In the genomic region with DNA sequence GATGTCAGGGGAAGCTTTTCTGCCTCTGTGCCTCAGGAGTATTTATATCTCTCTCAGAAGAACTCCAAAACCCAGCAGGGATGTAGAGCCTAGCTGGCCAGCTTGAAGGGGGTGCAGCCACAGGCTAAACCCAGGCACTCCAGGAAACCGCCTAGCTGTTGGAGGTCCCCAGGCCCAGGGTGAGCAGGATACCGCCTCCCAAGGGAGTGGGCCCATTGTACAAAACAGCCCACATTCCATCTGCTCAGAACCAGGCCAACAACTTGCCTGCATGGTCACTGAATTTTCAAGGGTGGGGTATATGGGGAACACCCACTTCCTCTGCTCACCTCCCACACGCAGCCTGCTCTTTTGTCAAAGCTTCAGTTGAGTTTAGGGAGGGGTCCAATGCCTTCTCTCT, we compare ENCODE assay signal across 21 mouse cellular contexts. TPM values are rescaled to one million over a fixed set of nuclear protein-coding genes. Genes with fewer than 3 reads are reported as not detected.
DNase-seq lines count a peak whose midpoint lies in the region; ATAC-seq lines count a peak whose summit lies in the region.
"Had no signal": no experiment of that assay in that cellular context is flagged by ENCODE, and none has a peak within 500 bp of the region (broad histone marks: within the 10 kb centered on the region; RNA-seq: fewer than 3 reads in every experiment).

No protein-coding gene starts in this region.

- H3K27me3 ChIP-seq in neural tube, embryonic 15.5 days (replicated peaks) = no peaks in the 10 kb centered on the region
- H3K27me3 ChIP-seq: midbrain, embryonic 12.5 days; neural tube, embryonic 12.5 days; stomach, embryonic 15.5 days had no signal

- DNase-seq in frontal cortex, postnatal 10 days (ENCODE audit: low spot score in 2 of 2) = no peak
- DNase-seq in left cerebral cortex, adult 18-20 months (ENCODE audit: low spot score in 2 of 2) = peak; percentile 67 to 81
- no peak for DNase-seq in left cerebral cortex, postnatal 4 days
- peak; percentile 43 to 65 for DNase-seq in heart, adult 9 months (ENCODE audit: low spot score in 2 of 2)
- peak; percentile 43 to 62 for DNase-seq in right cerebral cortex, postnatal 10 days (ENCODE audit: low spot score in 2 of 2)
- DNase-seq in spleen, postnatal 4 days (ENCODE audit: low spot score in 2 of 2) = no peak
- DNase-seq: adrenal gland, postnatal 25 days; cerebellum, adult 11-12 months; embryo, embryonic 11 days; forebrain, postnatal 0 days; lung, postnatal 14 days; retina, postnatal 1 day; thymus, postnatal 4 days had no signal

- H3K9me3 ChIP-seq in neural tube, embryonic 15.5 days (replicated peaks) = no peaks in the 10 kb centered on the region
- H3K9me3 ChIP-seq: liver, embryonic 12.5 days; midbrain, embryonic 12.5 days; neural tube, embryonic 12.5 days; stomach, embryonic 15.5 days had no signal

- intact Hi-C loops in left cerebral cortex, postnatal 4 days (cut with DNase I) = no loop called here

- no peak overlapping the region for H3K4me3 ChIP-seq in neural tube, embryonic 15.5 days (replicated peaks)
- H3K4me3 ChIP-seq: erythroblast, embryonic 14.5 days; liver, embryonic 12.5 days; midbrain, embryonic 12.5 days; neural tube, embryonic 12.5 days; stomach, embryonic 15.5 days had no signal

- H3K4me1 ChIP-seq in neural tube, embryonic 15.5 days = no peaks in the 10 kb centered on the region
- H3K4me1 ChIP-seq: stomach, embryonic 15.5 days had no signal

- 91% methylated on average over 3 of the region's 3 CpGs for WGBS in neural tube, embryonic 15.5 days

- peaks cover 41% of the 10 kb centered on the region for H3K36me3 ChIP-seq in neural tube, embryonic 15.5 days

- peak; percentile 38; the same call in 1 of the 2 replicates for ATAC-seq in frontal cortex, adult (ENCODE audit: low TSS enrichment)
- ATAC-seq in neural tube, embryonic 15.5 days (ENCODE audit: low FRiP score) = no peak
- ATAC-seq: forebrain, postnatal 0 days; liver, embryonic 12.5 days had no signal

- H3K27ac ChIP-seq in neural tube, embryonic 15.5 days (replicated peaks) = no peak overlapping the region
- H3K27ac ChIP-seq: kidney, postnatal 0 days; liver, embryonic 12.5 days; midbrain, embryonic 12.5 days; neural tube, embryonic 12.5 days; stomach, embryonic 15.5 days had no signal

- no peak overlapping the region for H3K9ac ChIP-seq in neural tube, embryonic 15.5 days (replicated peaks)
- H3K9ac ChIP-seq: forebrain, postnatal 0 days; liver, embryonic 12.5 days; midbrain, embryonic 12.5 days; neural tube, embryonic 12.5 days; stomach, embryonic 15.5 days had no signal

- H3K4me2 ChIP-seq in neural tube, embryonic 15.5 days = no peak overlapping the region
- H3K4me2 ChIP-seq: liver, embryonic 12.5 days; midbrain, embryonic 12.5 days; neural tube, embryonic 12.5 days; stomach, embryonic 15.5 days had no signal

RNA-seq across cellular contexts. Expression of gene Snrnp35, which starts 17.6 kb away (rescaled TPM):
- total RNA-seq in left cerebral cortex, adult 18-20 months (2021) = 10 to 100 TPM; 23.0 to 27.5 TPM
- total RNA-seq in left cerebral cortex, postnatal 4 days (2021) = 10 to 100 TPM; 26.4 to 33.6 TPM
- 20.7 and 22.2 TPM in 2 replicates for polyA plus RNA-seq in neural tube, embryonic 15.5 days (2015; fragmentation: Nextera tagmentation; extraction: Ambion mirVana)

RNA-seq across cellular contexts. Expression of gene Rilpl2, which starts 22.4 kb away (rescaled TPM):
- total RNA-seq in left cerebral cortex, adult 18-20 months (2021) = 10 to 100 TPM; 17.5 to 19.3 TPM
- total RNA-seq in left cerebral cortex, postnatal 4 days (2021) = 10 to 100 TPM; 19.0 to 20.5 TPM
- polyA plus RNA-seq in neural tube, embryonic 15.5 days (2015; fragmentation: Nextera tagmentation; extraction: Ambion mirVana) = 27.5 and 32.0 TPM in 2 replicates

RNA-seq across cellular contexts. Expression of gene Rilpl1, which starts 30.6 kb away (rescaled TPM):
- total RNA-seq in left cerebral cortex, adult 18-20 months (2021) = 10 to 100 TPM; 85.1 to 93.3 TPM
- 10 to 100 TPM; 15.0 to 16.6 TPM for total RNA-seq in left cerebral cortex, postnatal 4 days (2021)
- 14.3 and 14.6 TPM in 2 replicates for polyA plus RNA-seq in neural tube, embryonic 15.5 days (2015; fragmentation: Nextera tagmentation; extraction: Ambion mirVana)

RNA-seq across cellular contexts. Expression of gene Tmed2, which starts 39.9 kb away (rescaled TPM):
- total RNA-seq in left cerebral cortex, adult 18-20 months (2021) = 100 to 1,000 TPM; 103 to 122 TPM
- total RNA-seq in left cerebral cortex, postnatal 4 days (2021) = 100 to 1,000 TPM; 119 to 123 TPM
- polyA plus RNA-seq in neural tube, embryonic 15.5 days (2015; fragmentation: Nextera tagmentation; extraction: Ambion mirVana) = 336 and 384 TPM in 2 replicates

RNA-seq across cellular contexts. Expression of gene Ddx55, which starts 52.1 kb away (rescaled TPM):
- total RNA-seq in left cerebral cortex, adult 18-20 months (2021) = 10 to 100 TPM; 22.6 to 25.9 TPM
- 10 to 100 TPM; 27.5 to 30.8 TPM for total RNA-seq in left cerebral cortex, postnatal 4 days (2021)
- polyA plus RNA-seq in neural tube, embryonic 15.5 days (2015; fragmentation: Nextera tagmentation; extraction: Ambion mirVana) = 24.9 and 28.1 TPM in 2 replicates

Comparison
In these comparisons a context has a peak if more than half of its experiments do, and no peak if none do; other contexts are left out.
1. DNase-seq: peak in left cerebral cortex, adult 18-20 months (2 of 2), heart, adult 9 months (2 of 2) and right cerebral cortex, postnatal 10 days (2 of 2); none in frontal cortex, postnatal 10 days (0 of 2), left cerebral cortex, postnatal 4 days (single experiment) and spleen, postnatal 4 days (0 of 2).
2. RNA of gene Rilpl1, which starts 30.6 kb away (total RNA-seq): 85.1 to 93.3 TPM in left cerebral cortex, adult 18-20 months; 15.0 to 16.6 TPM in left cerebral cortex, postnatal 4 days; every median in the first group is over 4 times any median in the second.